Mouse (Mus musculus) midbrain, embryonic 12.5 days (tissue): ENCODE results near the gene Klhl29. TPM values are rescaled to one million over a fixed set of nuclear protein-coding genes. Genes with fewer than 3 reads are reported as not detected.

Source experiments
- ATAC-seq: fragments of 200-750 bp; cut with Nextera tagmentation; 2 replicates; pipeline ENCODE4 v1.8.0; 2017; ENCODE audit warnings: low read depth, moderate TSS enrichment, moderate library complexity; ENCODE audit not compliant: low FRiP score
- H3K27ac ChIP-seq: fragments of 300-500 bp; sonication (generic); replicated peaks from 2 replicates; pipeline ENCODE4 v1.5.1; 2016; ENCODE audit warnings: mild to moderate bottlenecking
- H3K27me3 ChIP-seq: fragments of 300-500 bp; sonication (generic); 2 replicates; pipeline ENCODE4 v1.6.1; 2016; ENCODE audit warnings: mild to moderate bottlenecking
- H3K36me3 ChIP-seq: fragments of 300-500 bp; sonication (generic); 2 replicates; pipeline ENCODE4 v1.6.1; 2016
- H3K4me1 ChIP-seq: fragments of 300-500 bp; sonication (generic); 2 replicates; pipeline ENCODE4 v1.6.1; 2016
- H3K4me2 ChIP-seq: fragments of 300-500 bp; sonication (generic); replicated peaks from 2 replicates; pipeline ENCODE4 v1.6.1; 2016; ENCODE audit warnings: mild to moderate bottlenecking, moderate library complexity
- H3K4me3 ChIP-seq: fragments of 300-500 bp; sonication (generic); 2 replicates; pipeline ENCODE4 v1.5.1; 2016; ENCODE audit warnings: mild to moderate bottlenecking
- H3K9ac ChIP-seq: fragments of 300-500 bp; sonication (generic); replicated peaks from 2 replicates; pipeline ENCODE4 v1.6.1; 2016; ENCODE audit warnings: mild to moderate bottlenecking, moderate library complexity
- H3K9me3 ChIP-seq: fragments of 300-500 bp; sonication (generic); 2 replicates; pipeline ENCODE4 v1.6.1; 2016; ENCODE audit warnings: mild to moderate bottlenecking
- WGBS: fragments of 180-500 bp; shearing (Covaris S2); methylation state at CpG from one replicate; pipeline ENCODE4 v1.1.7; 2016; 5-methylcytosine and 5-hydroxymethylcytosine counted together
- polyA plus RNA-seq: library from polyadenylated mRNA; unstranded; fragments of >200 nt; fragmentation: Nextera tagmentation; extraction: Ambion mirVana; gene quantifications from 2 replicates; pipeline ENCODE4 v1.2.1, GENCODE M21; 2016

The Klhl29 gene
- polyA plus RNA-seq, 1 experiment from 2014 or later = 4.1 TPM

GRCm38 (mm10) chr12:5222439-5223202 lies 152.9 kb downstream of the Klhl29 start:
- no peaks in the 10 kb centered on the region for H3K9me3 ChIP-seq
- no peak for ATAC-seq
- H3K27ac ChIP-seq = no peak overlapping the region
- H3K9ac ChIP-seq = no peak overlapping the region
- H3K36me3 ChIP-seq = no peaks in the 10 kb centered on the region
- WGBS = 89% methylated on average over 8 of the region's 8 CpGs
- peaks cover 24% of the 10 kb centered on the region for H3K4me1 ChIP-seq
- no peak overlapping the region for H3K4me2 ChIP-seq
- no peaks in the 10 kb centered on the region for H3K27me3 ChIP-seq
- no peak overlapping the region for H3K4me3 ChIP-seq

- Histone ChIP-seq H3K9ac (no peak overlapping the region), H3K27ac (no peak overlapping the region; the same call in 1 of the 2 replicates), H3K9me3 (no peaks in the 10 kb centered on the region), H3K4me2 (no peak overlapping the region), H3K36me3 (no peaks in the 10 kb centered on the region), H3K4me1 (peaks cover 34% of the 10 kb centered on the region), H3K4me3 (no peak overlapping the region), H3K27me3 (no peaks in the 10 kb centered on the region)
- 79% methylated on average over 14 of the region's 14 CpGs for WGBS
- ATAC-seq = no peak
Observed at GRCm38 (mm10) chr12:5219913-5220575, 155.4 kb downstream of the Klhl29 start.

- Histone ChIP-seq H3K27ac (peak overlapping the region; percentile 86), H3K9me3 (no peaks in the 10 kb centered on the region), H3K4me2 (peak overlapping the region; percentile 31), H3K27me3 (no peaks in the 10 kb centered on the region), H3K4me1 (peaks cover 51% of the 10 kb centered on the region), H3K4me3 (no peak overlapping the region), H3K36me3 (no peaks in the 10 kb centered on the region), H3K9ac (no peak overlapping the region)
- WGBS = 37% methylated on average over 15 of the region's 15 CpGs
- ATAC-seq = peak; percentile 91
Observed at GRCm38 (mm10) chr12:5215836-5216747, 159.4 kb downstream of the Klhl29 start.

DNA sequence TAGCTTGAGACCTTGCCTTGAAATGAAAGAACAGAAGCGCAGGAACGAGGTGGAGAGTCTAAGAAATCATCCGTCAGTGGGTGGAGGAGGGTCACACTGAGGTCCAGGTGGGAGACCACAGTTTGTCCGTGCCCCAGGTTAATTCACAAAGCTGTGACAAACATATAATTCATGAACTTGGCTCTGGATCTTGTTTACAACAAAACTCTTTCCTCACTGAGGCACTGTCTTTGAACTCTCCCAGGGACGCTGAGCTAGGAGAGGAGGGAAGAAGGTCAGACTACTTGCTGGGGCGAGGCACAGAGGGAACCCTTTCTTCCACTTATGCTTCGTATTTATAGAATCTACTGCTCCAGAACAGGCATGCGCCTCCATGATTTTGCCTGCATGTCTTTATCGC lies 161.2 kb downstream of the Klhl29 start:
- H3K27ac ChIP-seq = no peak overlapping the region
- no peaks in the 10 kb centered on the region for H3K27me3 ChIP-seq
- no peak overlapping the region for H3K4me2 ChIP-seq
- no peak overlapping the region for H3K4me3 ChIP-seq
- no peaks in the 10 kb centered on the region for H3K36me3 ChIP-seq
- 83% methylated on average over 9 of the region's 9 CpGs for WGBS
- ATAC-seq = no peak
- H3K9ac ChIP-seq = no peak overlapping the region
- H3K9me3 ChIP-seq = no peaks in the 10 kb centered on the region
- peaks cover 56% of the 10 kb centered on the region for H3K4me1 ChIP-seq

GRCm38 (mm10) chr12:5213339-5214104 lies 162.0 kb downstream of the Klhl29 start:
- Histone ChIP-seq H3K9me3 (no peaks in the 10 kb centered on the region), H3K4me2 (no peak overlapping the region), H3K27me3 (no peaks in the 10 kb centered on the region), H3K36me3 (no peaks in the 10 kb centered on the region), H3K9ac (no peak overlapping the region), H3K27ac (no peak overlapping the region), H3K4me1 (peaks cover 61% of the 10 kb centered on the region), H3K4me3 (no peak overlapping the region)
- no peak for ATAC-seq
- 32% methylated on average over 13 of the region's 13 CpGs for WGBS

- no peaks in the 10 kb centered on the region for H3K27me3 ChIP-seq
- H3K4me1 ChIP-seq = peaks cover 61% of the 10 kb centered on the region
- 90% methylated on average over 9 of the region's 9 CpGs for WGBS
- no peak overlapping the region for H3K4me2 ChIP-seq
- no peak overlapping the region for H3K4me3 ChIP-seq
- H3K27ac ChIP-seq = no peak overlapping the region
- H3K36me3 ChIP-seq = no peaks in the 10 kb centered on the region
- no peak overlapping the region for H3K9ac ChIP-seq
- no peak for ATAC-seq
- H3K9me3 ChIP-seq = no peaks in the 10 kb centered on the region
Observed at GRCm38 (mm10) chr12:5211884-5212283, 163.6 kb downstream of the Klhl29 start.

DNA sequence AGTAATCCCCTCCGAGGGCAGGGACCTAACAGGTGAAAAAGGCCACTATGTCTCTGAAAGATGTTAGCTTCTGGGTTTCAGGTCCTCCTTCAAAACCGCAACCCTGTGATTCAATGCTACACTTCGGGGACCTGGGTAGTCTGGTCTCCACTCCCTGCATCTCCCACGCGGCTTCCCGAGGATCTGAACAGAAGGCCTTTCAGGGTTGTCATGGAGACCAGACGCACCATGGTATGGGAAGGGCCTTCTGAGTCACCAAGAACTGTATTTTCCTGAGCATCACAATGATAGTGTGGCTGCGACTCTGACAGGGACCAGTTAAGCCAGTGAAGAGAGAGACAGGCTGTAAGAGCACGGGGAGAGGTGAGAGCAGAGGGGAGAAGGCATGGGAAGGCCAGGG lies 164.7 kb downstream of the Klhl29 start:
- H3K4me1 ChIP-seq = peaks cover 50% of the 10 kb centered on the region
- H3K4me2 ChIP-seq = no peak overlapping the region
- H3K9me3 ChIP-seq = no peaks in the 10 kb centered on the region
- no peak overlapping the region for H3K27ac ChIP-seq
- H3K9ac ChIP-seq = no peak overlapping the region
- H3K4me3 ChIP-seq = no peak overlapping the region
- no peak for ATAC-seq
- no peaks in the 10 kb centered on the region for H3K36me3 ChIP-seq
- 36% methylated on average over 9 of the region's 9 CpGs for WGBS
- H3K27me3 ChIP-seq = no peaks in the 10 kb centered on the region

- Histone ChIP-seq H3K4me3 (no peak overlapping the region), H3K36me3 (no peaks in the 10 kb centered on the region), H3K4me2 (no peak overlapping the region), H3K4me1 (peaks cover 29% of the 10 kb centered on the region), H3K27me3 (no peaks in the 10 kb centered on the region), H3K9me3 (no peaks in the 10 kb centered on the region), H3K9ac (no peak overlapping the region), H3K27ac (peak overlapping the region; percentile 69)
- 0 out of 2 replicates have a peak, but pooled peaks have one; percentile 12 for ATAC-seq
- 65% methylated on average over 17 of the region's 17 CpGs for WGBS
Observed at GRCm38 (mm10) chr12:5207941-5208905, 167.3 kb downstream of the Klhl29 start.

DNA sequence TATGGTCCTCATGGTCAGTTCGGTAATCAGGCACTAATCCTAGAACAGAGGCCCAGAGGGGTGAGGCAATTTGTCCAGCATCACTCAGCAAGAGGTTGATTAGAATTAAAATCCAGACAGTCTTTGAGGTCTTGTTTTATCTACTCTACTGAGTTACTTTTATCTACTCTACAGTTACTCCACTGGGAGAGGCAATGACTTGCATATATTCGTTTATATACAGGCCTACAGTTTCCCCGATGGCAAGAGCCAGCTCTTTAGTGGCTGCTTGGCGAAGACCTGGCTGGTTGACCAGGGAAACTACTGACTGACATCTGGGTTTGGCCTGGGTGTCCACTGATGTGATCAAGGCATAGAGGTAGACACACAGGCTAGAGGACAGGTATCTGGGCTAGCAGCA lies 168.3 kb downstream of the Klhl29 start:
- Histone ChIP-seq H3K27me3 (no peaks in the 10 kb centered on the region), H3K36me3 (no peaks in the 10 kb centered on the region), H3K27ac (no peak overlapping the region), H3K9me3 (no peaks in the 10 kb centered on the region), H3K4me3 (no peak overlapping the region), H3K9ac (no peak overlapping the region), H3K4me2 (no peak overlapping the region), H3K4me1 (peaks cover 21% of the 10 kb centered on the region)
- ATAC-seq = no peak
- WGBS = 89% methylated on average over 4 of the region's 4 CpGs

- WGBS = 81% methylated on average over 11 of the region's 11 CpGs
- Histone ChIP-seq H3K4me2 (no peak overlapping the region), H3K4me1 (peaks cover 9% of the 10 kb centered on the region), H3K4me3 (no peak overlapping the region), H3K27me3 (no peaks in the 10 kb centered on the region), H3K9ac (no peak overlapping the region), H3K9me3 (no peaks in the 10 kb centered on the region), H3K27ac (no peak overlapping the region), H3K36me3 (no peaks in the 10 kb centered on the region)
- no peak for ATAC-seq
Observed at GRCm38 (mm10) chr12:5204071-5204840, 171.2 kb downstream of the Klhl29 start.
